Mouse (Mus musculus): ENCODE results near the gene Cenpb.

DNA sequence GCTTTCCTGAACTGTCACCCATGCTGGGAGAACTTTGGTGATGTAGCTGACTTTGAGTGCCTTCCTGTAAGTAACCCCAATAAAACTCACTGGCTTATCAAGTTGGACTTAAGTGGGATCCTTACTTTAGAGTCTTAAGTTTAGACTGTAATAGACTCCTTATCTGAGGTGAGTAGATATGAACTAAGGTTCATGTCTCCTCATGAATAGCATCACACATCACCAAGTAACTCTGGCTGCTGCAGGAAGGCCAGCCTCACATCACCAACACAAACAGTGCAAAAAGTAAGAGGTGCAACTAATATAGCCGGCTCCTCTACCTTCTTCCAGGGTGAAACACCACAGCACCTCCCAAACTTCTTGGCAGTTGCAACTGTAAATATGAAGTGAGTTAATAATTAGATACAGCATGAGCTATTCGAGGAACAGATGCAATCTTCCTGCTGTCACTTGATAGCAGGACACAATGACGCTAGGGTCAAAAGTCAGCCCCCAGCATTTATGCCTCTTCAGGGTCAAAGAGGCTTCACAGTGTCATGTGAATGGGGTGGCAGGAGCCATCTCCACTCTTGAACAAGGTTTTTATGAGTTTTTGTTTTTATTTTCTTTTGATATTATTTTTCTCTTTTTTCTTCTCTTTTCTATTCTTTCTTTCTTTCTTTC lies 42.1 kb upstream of the Cenpb start:
- TF ChIP-seq CTCF (IDR thresholded peaks at IDR 0.05) (no peak), EP300 (IDR thresholded peaks at IDR 0.05) (no peak)

Measured in lung, postnatal 0 days (tissue).